Mouse (Mus musculus): ENCODE data around the gene Hexim1. TPM values are rescaled to one million over a fixed set of nuclear protein-coding genes. Genes with fewer than 3 reads are reported as not detected.

Gene Hexim1
- polyA plus RNA-seq, 1 experiment from 2014 or later: 2.4 TPM

DNA sequence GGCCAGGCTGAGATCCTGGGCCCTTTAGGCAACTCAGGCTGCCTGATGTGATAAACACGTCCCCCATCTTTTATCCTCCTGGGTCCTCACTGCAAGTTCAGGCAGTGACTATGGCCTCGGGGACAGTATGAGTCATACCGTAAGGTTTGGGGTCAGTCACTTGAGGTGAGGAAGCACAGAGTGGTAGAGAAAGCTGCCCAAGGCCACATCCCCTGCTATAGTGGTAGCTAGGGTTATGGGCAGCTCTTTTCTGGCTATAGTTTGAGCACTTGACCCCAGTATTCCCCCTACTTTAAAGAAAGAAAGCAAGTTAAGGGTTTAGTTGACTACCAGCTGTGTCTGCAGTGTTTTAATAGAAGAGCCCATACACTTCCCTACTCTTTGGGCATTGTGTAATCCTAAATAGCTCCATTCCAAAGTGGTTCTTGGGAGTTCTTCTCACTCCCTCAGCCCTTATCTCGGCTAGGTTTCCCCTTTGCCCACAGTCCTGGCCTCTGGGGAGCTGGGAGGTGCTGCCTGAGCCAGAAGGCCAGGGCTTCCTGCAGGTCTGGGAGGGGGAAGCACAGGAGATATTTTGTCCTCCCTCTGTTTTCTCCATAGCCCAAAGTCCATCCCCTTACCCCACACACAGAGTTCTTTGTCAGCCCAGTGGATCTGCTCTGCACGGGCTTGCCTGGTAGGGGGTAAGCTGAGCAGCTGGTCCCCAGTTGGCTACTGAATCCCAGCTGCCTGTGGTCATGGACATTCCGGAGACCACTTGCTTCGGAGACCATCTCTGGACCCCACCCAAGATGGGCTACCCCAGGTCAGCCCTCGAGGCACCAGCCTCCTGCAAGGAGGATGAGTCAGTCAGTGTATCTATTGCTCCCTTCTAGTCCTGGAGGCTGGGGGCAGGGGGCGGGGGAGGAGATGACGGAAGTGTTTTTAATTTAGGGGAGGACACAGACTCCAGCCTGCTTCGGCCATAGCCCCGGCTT, 28.6 kb downstream of the Hexim1 start:
- Histone ChIP-seq H3K9ac (0 out of 2 replicates have a peak overlapping the region, but pooled peaks have one; percentile 6), H3K27ac (peak overlapping the region; percentile 65), H3K36me3 (peaks cover 10% of the 10 kb centered on the region), H3K27me3 (replicated peaks) (no peaks in the 10 kb centered on the region), H3K4me3 (no peak overlapping the region), H3K4me1 (peaks cover 66% of the 10 kb centered on the region), H3K9me3 (replicated peaks) (no peaks in the 10 kb centered on the region), H3K4me2 (peak overlapping the region; percentile 23; the same call in 1 of the 2 replicates)
- peak; percentile 25; the same call in 1 of the 2 replicates for ATAC-seq
- 28% methylated on average over 12 of the region's 12 CpGs for WGBS (ENCODE audit: insufficient replicate concordance)

DNA sequence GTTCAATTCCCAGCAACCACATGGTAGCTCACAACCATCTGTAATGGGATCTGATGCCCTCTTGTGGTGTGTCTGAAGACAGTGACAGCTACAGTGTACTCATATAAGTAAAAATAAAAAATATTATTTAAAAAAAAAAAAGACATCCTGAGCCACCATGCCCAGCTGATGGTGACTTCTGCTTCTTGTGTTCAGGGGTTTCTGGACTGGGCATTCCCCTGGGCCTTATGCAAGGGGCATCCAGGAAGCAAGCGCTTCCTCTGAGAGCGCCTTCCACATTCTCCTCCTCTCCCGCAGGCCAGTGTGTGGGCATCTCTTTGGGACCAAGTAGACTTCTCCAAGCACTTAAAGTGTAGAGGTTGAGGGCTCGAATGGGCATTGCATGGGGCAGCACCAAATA, 30.4 kb downstream of the Hexim1 start:
- Histone ChIP-seq H3K4me3 (no peak overlapping the region), H3K36me3 (no peaks in the 10 kb centered on the region), H3K27me3 (replicated peaks) (no peaks in the 10 kb centered on the region), H3K4me2 (no peak overlapping the region), H3K4me1 (peaks cover 52% of the 10 kb centered on the region), H3K27ac (no peak overlapping the region), H3K9me3 (replicated peaks) (no peaks in the 10 kb centered on the region), H3K9ac (no peak overlapping the region)
- ATAC-seq: no peak
- 79% methylated on average over 4 of the region's 4 CpGs for WGBS (ENCODE audit: insufficient replicate concordance)

DNA sequence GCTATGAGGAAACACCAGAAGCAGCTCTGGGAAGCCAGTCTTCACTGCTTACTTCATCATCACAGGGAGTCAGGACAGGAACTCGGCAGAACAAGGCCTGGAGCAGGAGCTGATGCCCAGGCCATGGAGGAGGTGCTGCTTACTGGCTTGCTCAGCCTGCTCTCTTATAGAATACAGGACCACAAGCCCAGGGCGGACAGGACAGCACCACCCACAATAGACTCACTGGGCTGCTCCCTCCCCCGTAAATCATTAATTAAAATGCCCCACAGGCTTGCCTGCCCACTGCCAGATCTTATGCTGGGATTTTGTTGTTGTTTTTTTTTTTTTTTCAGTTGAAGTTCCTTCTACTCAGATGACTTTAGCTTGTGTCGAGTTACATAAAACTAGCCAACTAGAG, 31.7 kb downstream of the Hexim1 start:
- H3K27ac ChIP-seq: peak overlapping the region; percentile 40; the same call in 1 of the 2 replicates
- no peaks in the 10 kb centered on the region for H3K36me3 ChIP-seq
- no peaks in the 10 kb centered on the region for H3K27me3 ChIP-seq (replicated peaks)
- no peak overlapping the region for H3K9ac ChIP-seq
- ATAC-seq: no peak
- H3K9me3 ChIP-seq (replicated peaks): no peaks in the 10 kb centered on the region
- peaks cover 38% of the 10 kb centered on the region for H3K4me1 ChIP-seq
- H3K4me2 ChIP-seq: no peak overlapping the region
- 54% methylated on average over 4 of the region's 4 CpGs for WGBS (ENCODE audit: insufficient replicate concordance)
- H3K4me3 ChIP-seq: no peak overlapping the region

DNA sequence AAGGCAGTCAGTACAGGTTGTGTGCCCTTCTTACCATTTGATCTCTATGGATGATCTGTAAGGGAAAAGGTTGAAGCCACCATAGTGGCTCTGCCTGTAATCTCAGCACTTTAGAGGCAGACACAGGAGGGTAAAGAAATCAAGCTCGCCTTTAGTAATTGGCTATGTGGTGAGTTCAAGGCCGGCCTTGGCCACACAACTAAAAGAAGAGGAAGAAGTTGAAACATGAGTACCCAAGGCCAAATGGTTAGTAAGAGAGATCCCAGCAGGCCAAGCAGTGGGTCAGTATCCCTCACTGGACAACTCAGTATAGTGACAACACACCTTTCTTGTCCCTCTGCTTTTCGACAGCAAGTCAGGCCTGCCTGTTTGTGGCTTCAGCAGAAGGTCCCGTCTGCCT, 33.7 kb downstream of the Hexim1 start:
- ATAC-seq: no peak
- H3K4me1 ChIP-seq: peaks cover 22% of the 10 kb centered on the region
- H3K36me3 ChIP-seq: no peaks in the 10 kb centered on the region
- whole genome bisulfite sequencing (ENCODE audit: insufficient replicate concordance): 83% methylated on average over 4 of the region's 4 CpGs
- H3K9me3 ChIP-seq (replicated peaks): no peaks in the 10 kb centered on the region
- no peak overlapping the region for H3K27ac ChIP-seq
- H3K4me3 ChIP-seq: no peak overlapping the region
- no peaks in the 10 kb centered on the region for H3K27me3 ChIP-seq (replicated peaks)
- H3K9ac ChIP-seq: no peak overlapping the region
- no peak overlapping the region for H3K4me2 ChIP-seq

DNA sequence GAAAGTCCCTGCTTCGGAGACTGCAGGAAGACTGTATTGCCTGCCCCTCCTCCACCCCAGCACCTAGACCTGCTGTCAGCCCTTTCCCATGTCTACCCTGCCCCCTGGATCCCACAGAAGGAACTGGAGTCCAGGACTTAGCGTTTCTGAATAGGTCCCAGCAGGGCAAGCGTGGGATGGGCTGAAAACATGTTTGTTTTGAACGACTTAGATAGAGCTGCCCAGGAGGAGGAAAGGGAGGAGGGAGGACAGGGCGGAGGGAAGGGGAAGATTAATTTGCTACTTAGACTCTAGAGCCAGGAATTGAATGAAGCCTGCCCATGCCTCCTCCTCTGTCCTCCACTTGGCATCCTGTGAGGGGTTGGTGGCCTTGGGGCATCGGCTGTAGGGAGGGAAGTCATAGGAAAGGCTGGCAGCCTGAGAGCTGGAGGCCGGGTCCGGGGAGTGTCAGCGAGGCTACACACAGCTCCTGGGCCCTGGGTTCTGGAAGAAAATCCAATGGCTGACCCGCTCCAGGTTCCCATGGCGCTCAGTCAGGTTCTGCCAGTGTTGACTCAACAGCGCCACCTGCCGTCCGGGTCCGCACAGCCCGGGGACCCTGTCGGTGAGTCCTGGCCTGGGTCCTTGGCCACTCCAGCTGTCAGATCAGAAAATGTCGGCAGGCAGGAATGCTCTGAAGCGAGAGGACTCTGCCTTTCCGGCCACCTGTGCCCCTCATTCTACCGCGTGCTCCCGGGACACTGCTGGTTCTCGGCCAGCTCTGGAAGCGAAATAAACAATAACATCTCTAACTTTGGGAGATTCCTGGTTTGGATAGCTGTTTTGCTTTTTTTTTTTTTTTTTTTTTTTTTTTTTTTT, 42.8 kb downstream of the Hexim1 start:
- H3K27ac ChIP-seq: peak overlapping the region; percentile 66
- no peaks in the 10 kb centered on the region for H3K36me3 ChIP-seq
- peaks cover 19% of the 10 kb centered on the region for H3K4me1 ChIP-seq
- H3K4me3 ChIP-seq: peak overlapping the region; percentile 50
- peak overlapping the region; percentile 64 for H3K9ac ChIP-seq
- no peaks in the 10 kb centered on the region for H3K27me3 ChIP-seq (replicated peaks)
- no peaks in the 10 kb centered on the region for H3K9me3 ChIP-seq (replicated peaks)
- peak overlapping the region; percentile 81 for H3K4me2 ChIP-seq
- peak; percentile 94 for ATAC-seq
- 4% methylated on average over 25 of the region's 25 CpGs for WGBS (ENCODE audit: insufficient replicate concordance)

DNA sequence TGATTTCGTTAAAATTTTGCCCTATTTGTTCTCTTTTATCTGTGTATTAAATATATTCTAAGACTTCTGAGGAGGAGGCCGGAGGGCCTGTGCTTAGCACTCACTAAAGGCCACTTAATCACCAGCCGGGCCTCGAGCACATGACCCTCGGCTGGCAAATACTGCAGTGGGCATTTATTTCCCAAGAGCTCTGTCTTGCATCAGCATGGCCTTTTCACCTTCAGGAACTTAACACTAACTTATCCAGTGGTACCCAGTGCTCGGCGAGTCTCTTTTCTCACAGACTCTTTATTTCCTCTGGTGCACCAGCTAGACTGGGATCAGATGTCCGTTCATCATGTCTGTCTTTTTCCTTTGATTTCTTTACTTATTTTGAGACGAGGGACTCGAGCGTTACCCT, 44.7 kb downstream of the Hexim1 start:
- Histone ChIP-seq H3K4me3 (no peak overlapping the region), H3K4me1 (peaks cover 25% of the 10 kb centered on the region), H3K9ac (no peak overlapping the region), H3K36me3 (no peaks in the 10 kb centered on the region), H3K9me3 (replicated peaks) (0 out of 2 replicates have a peak, but pooled peaks cover under 1% of the 10 kb centered on the region), H3K27ac (no peak overlapping the region), H3K27me3 (replicated peaks) (no peaks in the 10 kb centered on the region), H3K4me2 (no peak overlapping the region)
- no peak for ATAC-seq
- WGBS (ENCODE audit: insufficient replicate concordance): 83% methylated on average over 11 of the region's 11 CpGs

DNA sequence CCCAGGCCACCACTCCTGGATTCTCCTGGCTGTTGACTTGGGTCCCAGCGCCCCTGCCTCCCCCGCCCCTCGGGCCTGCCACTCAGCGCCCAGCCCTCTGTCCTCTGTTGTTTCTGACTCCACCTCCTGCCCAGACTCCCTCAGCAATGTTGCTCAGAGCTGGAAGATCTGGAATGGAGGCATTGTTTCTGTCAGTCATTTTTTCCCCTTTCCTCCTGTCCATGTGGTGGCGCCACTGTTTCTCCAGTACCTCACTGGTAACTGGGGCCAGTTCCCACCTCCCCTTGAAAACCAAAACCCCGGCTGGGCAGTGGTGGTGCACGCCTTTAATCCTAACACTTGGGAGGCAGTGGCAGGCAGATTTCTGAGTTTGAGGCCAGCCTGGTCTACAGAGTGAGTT, 45.4 kb downstream of the Hexim1 start:
- Histone ChIP-seq H3K4me3 (no peak overlapping the region), H3K27me3 (replicated peaks) (no peaks in the 10 kb centered on the region), H3K9me3 (replicated peaks) (0 out of 2 replicates have a peak, but pooled peaks cover 5% of the 10 kb centered on the region), H3K36me3 (no peaks in the 10 kb centered on the region), H3K4me1 (peaks cover 25% of the 10 kb centered on the region), H3K27ac (no peak overlapping the region), H3K4me2 (no peak overlapping the region), H3K9ac (no peak overlapping the region)
- 67% methylated on average over 7 of the region's 7 CpGs for WGBS (ENCODE audit: insufficient replicate concordance)
- ATAC-seq: no peak

DNA sequence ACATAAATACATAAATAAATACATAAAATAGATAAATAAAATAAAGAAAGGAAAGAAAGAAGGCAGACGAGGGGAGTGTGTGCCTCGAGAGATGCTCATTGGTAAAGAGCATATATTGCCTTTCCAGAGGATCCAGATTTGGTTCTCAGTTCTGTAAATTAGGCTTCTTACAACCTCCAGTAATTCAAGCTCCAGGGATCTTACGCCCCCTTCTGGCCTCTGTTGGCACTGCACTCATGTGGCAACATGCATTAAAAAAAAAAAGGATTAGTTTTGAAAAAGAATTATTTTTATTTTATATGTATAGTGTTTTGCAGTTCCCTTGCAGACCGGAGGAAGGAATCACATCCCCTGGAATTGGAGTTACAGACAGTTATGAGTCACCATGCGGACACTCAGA, 46.1 kb downstream of the Hexim1 start:
- 70% methylated on average over 5 of the region's 5 CpGs for WGBS (ENCODE audit: insufficient replicate concordance)
- Histone ChIP-seq H3K4me2 (no peak overlapping the region), H3K4me1 (peaks cover 25% of the 10 kb centered on the region), H3K9ac (no peak overlapping the region), H3K9me3 (replicated peaks) (0 out of 2 replicates have a peak, but pooled peaks cover 5% of the 10 kb centered on the region), H3K4me3 (no peak overlapping the region), H3K27me3 (replicated peaks) (no peaks in the 10 kb centered on the region), H3K27ac (no peak overlapping the region), H3K36me3 (no peaks in the 10 kb centered on the region)
- ATAC-seq: no peak

DNA sequence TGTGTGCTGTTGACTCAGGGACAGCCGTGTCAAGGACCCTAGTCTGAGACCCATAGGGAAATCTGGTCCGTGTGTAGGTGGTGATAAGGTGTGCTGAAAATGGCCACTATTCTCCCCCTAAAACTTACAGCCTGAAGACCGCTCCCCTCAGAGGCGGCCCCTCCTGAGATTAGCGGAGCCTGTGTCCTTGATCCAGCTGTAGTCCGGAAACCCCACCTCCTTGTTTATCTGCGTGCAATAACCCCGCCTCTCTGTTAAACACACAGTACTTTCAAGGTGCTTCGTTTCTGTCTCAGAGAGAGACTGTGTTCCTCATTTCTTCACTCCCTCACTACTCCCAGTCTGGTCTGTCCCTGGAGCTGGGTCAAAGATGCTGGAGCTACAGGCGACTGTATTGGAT, 48.4 kb downstream of the Hexim1 start:
- Histone ChIP-seq H3K27ac (no peak overlapping the region), H3K27me3 (replicated peaks) (peaks cover 7% of the 10 kb centered on the region), H3K4me2 (peak overlapping the region; percentile 50), H3K36me3 (no peaks in the 10 kb centered on the region), H3K4me3 (no peak overlapping the region), H3K4me1 (peaks cover 10% of the 10 kb centered on the region), H3K9me3 (replicated peaks) (0 out of 2 replicates have a peak, but pooled peaks cover 5% of the 10 kb centered on the region), H3K9ac (no peak overlapping the region)
- 12% methylated on average over 10 of the region's 10 CpGs for WGBS (ENCODE audit: insufficient replicate concordance)
- ATAC-seq: peak; percentile 50; the same call in 1 of the 2 replicates

DNA sequence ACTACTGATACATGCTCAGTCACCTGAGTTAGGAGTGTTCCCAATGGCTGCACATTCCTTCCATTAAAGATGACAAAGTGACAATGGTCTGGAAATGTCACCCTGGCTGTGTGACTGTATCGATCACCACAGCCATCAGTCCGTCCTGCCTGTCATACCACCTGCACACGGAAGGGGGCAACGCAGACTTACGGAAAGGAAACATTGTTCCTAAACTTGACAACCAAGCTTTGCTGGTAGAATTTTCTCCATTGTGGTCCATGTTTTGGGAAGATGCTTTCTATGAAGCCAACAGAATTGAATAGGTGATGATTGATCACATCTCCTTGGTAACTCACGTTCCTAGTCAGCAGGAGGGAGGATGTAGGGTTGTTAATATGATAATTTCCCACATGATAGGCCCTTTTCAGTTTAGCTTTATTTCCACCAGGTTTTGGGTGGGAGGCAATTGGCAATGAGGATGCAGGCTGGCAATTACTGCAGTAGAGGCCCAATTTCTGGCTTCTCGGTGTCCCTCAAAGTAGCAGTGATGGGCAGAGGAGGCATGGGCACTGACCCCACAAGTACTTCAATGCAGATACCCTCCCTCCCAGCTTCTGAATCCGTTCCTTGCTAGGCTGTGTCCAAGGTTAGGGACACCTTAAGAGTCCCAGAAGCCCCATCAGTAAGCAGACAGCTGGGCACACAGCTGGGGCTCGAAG, 52.8 kb downstream of the Hexim1 start:
- Histone ChIP-seq H3K36me3 (no peaks in the 10 kb centered on the region), H3K9me3 (replicated peaks) (0 out of 2 replicates have a peak, but pooled peaks cover 5% of the 10 kb centered on the region), H3K27me3 (replicated peaks) (peaks cover 51% of the 10 kb centered on the region), H3K9ac (no peak overlapping the region), H3K27ac (no peak overlapping the region), H3K4me2 (no peak overlapping the region), H3K4me3 (no peak overlapping the region), H3K4me1 (peaks cover 41% of the 10 kb centered on the region)
- WGBS (ENCODE audit: insufficient replicate concordance): 22% methylated on average over 9 of the region's 9 CpGs
- ATAC-seq: no peak

All from liver, embryonic 12.5 days (tissue).